Mouse (Mus musculus) liver, embryonic 11.5 days (tissue): ENCODE measurements around the gene Veph1. TPM values are rescaled to one million over a fixed set of nuclear protein-coding genes. Genes with fewer than 3 reads are reported as not detected.

Source experiments
- ATAC-seq: fragments of 200-750 bp; cut with Nextera tagmentation; replicated peaks from 2 replicates; pipeline ENCODE4 v1.8.0; 2017; ENCODE audit warnings: moderate number of reproducible peaks, mild to moderate bottlenecking, moderate TSS enrichment, moderate library complexity; ENCODE audit not compliant: low FRiP score
- DNase-seq: peaks from one replicate; pipeline ENCODE4 v3.0.0-alpha.2; 2017; ENCODE audit warnings: low spot score
- H3K27ac ChIP-seq: fragments of 300-500 bp; sonication (generic); 2 replicates; pipeline ENCODE4 v1.5.1; 2014; ENCODE audit warnings: mild to moderate bottlenecking, low read depth, low read length, control low read depth
- H3K27me3 ChIP-seq: fragments of 300-500 bp; sonication (generic); replicated peaks from 2 replicates; pipeline ENCODE4 v1.6.1; 2014; ENCODE audit warnings: low read length, mixed read lengths; ENCODE audit not compliant: control insufficient read depth, insufficient read depth
- H3K36me3 ChIP-seq: fragments of 300-500 bp; sonication (generic); 2 replicates; pipeline ENCODE4 v1.6.1; 2014; ENCODE audit warnings: mild to moderate bottlenecking, low read length, moderate library complexity, mixed read lengths; ENCODE audit not compliant: control insufficient read depth, insufficient read depth
- H3K4me1 ChIP-seq: fragments of 300-500 bp; sonication (generic); replicated peaks from 2 replicates; pipeline ENCODE4 v1.6.1; 2014; ENCODE audit warnings: low read length, mixed read lengths; ENCODE audit not compliant: control insufficient read depth, insufficient read depth
- H3K4me2 ChIP-seq: fragments of 300-500 bp; sonication (generic); 2 replicates; pipeline ENCODE4 v1.6.1; 2014; ENCODE audit warnings: mild to moderate bottlenecking, control low read depth, moderate library complexity
- H3K4me3 ChIP-seq: fragments of 300-500 bp; sonication (generic); 2 replicates; pipeline ENCODE4 v1.5.1; 2014; ENCODE audit warnings: low read depth, low read length, control low read depth
- H3K9ac ChIP-seq: fragments of 300-500 bp; sonication (generic); 2 replicates; pipeline ENCODE4 v1.6.1; 2014; ENCODE audit warnings: low read depth, low read length, control low read depth
- H3K9me3 ChIP-seq: fragments of 300-500 bp; sonication (generic); 2 replicates; pipeline ENCODE4 v1.6.1; 2016; ENCODE audit warnings: low read length, inconsistent platforms, mixed read lengths; ENCODE audit not compliant: control insufficient read depth
- WGBS: fragments of 180-500 bp; shearing (Covaris S2); extraction: QIAGEN DNeasy Blood & Tissue Kit; methylation state at CpG from one replicate; pipeline ENCODE4 v1.1.7; 2014; 5-methylcytosine and 5-hydroxymethylcytosine counted together
- polyA plus RNA-seq: library from polyadenylated mRNA; unstranded; fragments of >200 nt; fragmentation: Nextera tagmentation; extraction: Ambion mirVana; gene quantifications from 2 replicates; pipeline ENCODE4 v1.2.1, GENCODE M21; 2014

Veph1 gene
- 0.04 and 0.14 TPM in 2 replicates for polyA plus RNA-seq

GRCm38 (mm10) chr3:66296545-66296944 is at the start of gene Veph1:
TSS of gene Veph1 (minus strand) at chr3:66296837.
- DNase-seq (no peak), ATAC-seq (no peak)
- Histone ChIP-seq H3K27me3 (no peaks in the 10 kb centered on the region), H3K4me2 (no peak within 1 kb of the TSS), H3K4me1 (no peaks in the 10 kb centered on the region), H3K27ac (no peak within 1 kb of the TSS), H3K9me3 (no peaks in the 10 kb centered on the region), H3K36me3 (no peaks in the 10 kb centered on the region), H3K4me3 (no peak within 1 kb of the TSS), H3K9ac (no peak within 1 kb of the TSS)
- 45% methylated on average over 11 of the region's 11 CpGs for WGBS

DNA sequence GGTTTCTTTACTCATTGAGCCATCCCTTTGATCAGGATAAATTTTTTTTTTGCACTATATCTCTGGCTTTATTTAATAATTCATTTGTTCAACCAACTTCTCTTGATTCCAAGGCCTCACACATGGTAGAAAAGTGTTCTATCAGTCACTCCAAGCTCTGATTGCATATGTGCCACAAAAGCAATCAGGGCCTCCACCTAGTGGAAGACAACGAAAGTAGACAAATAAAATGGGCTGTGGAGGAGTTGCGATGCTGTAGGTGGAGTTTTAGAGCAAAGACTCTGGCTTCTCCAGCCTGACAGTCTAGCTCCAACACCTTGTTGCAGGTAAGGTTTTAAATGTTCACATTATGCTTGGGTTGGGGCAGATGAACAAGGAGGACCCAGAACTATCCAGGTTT is 44.1 kb upstream of the Veph1 start:
- no peak for ATAC-seq
- H3K4me3 ChIP-seq = no peak overlapping the region
- H3K36me3 ChIP-seq = no peaks in the 10 kb centered on the region
- no peaks in the 10 kb centered on the region for H3K9me3 ChIP-seq
- H3K4me1 ChIP-seq = no peaks in the 10 kb centered on the region
- H3K9ac ChIP-seq = no peak overlapping the region
- no peaks in the 10 kb centered on the region for H3K27me3 ChIP-seq
- H3K4me2 ChIP-seq = no peak overlapping the region
- no peak for DNase-seq
- H3K27ac ChIP-seq = no peak overlapping the region
- WGBS = 73% methylated on average over 2 of the region's 2 CpGs

DNA sequence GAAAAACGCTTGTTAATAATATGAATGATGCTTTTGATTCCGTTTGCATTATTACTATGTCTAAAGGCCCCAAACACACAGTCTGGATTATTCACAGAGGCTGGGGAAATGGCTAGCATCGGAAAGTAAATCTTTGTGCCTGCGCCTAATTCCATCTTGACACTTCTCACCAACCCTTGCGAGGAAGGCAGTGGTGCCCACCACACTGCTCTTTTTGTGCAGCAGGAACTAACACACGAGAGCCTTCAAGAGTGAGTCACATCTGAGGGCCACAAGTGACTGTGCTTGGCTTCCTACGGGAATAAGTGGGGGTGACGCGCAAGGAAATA is 35.7 kb upstream of the Veph1 start:
- ATAC-seq = no peak
- H3K9ac ChIP-seq = no peak overlapping the region
- WGBS = 83% methylated on average over 9 of the region's 9 CpGs
- no peak overlapping the region for H3K4me2 ChIP-seq
- H3K4me1 ChIP-seq = no peaks in the 10 kb centered on the region
- H3K36me3 ChIP-seq = no peaks in the 10 kb centered on the region
- no peak overlapping the region for H3K27ac ChIP-seq
- no peak for DNase-seq
- H3K9me3 ChIP-seq = no peaks in the 10 kb centered on the region
- H3K4me3 ChIP-seq = no peak overlapping the region
- H3K27me3 ChIP-seq = no peaks in the 10 kb centered on the region

DNA sequence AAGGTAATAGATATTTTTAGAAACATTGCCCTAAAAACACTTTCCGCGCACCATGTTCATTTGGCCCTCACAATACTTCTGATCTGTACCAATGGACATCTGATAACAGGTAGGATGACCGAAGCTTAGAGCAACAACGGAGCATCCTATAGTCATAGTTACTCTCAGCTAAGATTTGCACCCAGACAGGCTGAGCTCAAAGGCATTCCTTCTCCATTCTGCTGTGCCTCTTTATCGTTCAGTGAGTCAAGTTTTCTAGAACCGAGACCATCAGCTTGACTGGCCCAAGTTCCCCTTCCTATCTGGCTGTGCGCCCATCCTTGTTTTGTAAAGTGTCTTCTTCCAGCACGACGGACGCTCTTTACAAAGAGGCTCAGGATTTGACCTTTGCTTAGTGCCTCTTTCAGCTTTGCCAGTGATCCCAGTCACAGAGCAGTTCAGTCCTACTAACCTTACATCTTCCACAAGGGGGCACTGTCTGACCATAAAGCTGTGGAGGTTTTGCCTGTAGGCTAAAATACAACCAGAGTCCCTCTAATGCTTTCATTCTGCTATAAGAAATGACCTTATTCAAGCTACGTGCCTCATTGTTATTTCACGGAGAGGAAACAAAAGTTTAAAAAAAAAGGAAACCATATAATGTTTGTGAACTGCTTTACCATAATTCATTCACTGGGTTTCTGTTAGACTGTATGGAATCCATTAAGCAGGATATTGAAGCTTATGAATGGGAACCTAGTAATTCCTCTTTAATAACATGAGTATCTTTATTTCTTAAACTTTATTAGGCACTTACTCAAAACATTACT is 35.2 kb upstream of the Veph1 start:
- no peak overlapping the region for H3K27ac ChIP-seq
- H3K4me3 ChIP-seq = no peak overlapping the region
- H3K4me1 ChIP-seq = no peaks in the 10 kb centered on the region
- no peaks in the 10 kb centered on the region for H3K27me3 ChIP-seq
- no peak overlapping the region for H3K9ac ChIP-seq
- no peak for ATAC-seq
- no peak for DNase-seq
- no peaks in the 10 kb centered on the region for H3K36me3 ChIP-seq
- no peaks in the 10 kb centered on the region for H3K9me3 ChIP-seq
- WGBS = 53% methylated on average over 12 of the region's 12 CpGs
- no peak overlapping the region for H3K4me2 ChIP-seq

DNA sequence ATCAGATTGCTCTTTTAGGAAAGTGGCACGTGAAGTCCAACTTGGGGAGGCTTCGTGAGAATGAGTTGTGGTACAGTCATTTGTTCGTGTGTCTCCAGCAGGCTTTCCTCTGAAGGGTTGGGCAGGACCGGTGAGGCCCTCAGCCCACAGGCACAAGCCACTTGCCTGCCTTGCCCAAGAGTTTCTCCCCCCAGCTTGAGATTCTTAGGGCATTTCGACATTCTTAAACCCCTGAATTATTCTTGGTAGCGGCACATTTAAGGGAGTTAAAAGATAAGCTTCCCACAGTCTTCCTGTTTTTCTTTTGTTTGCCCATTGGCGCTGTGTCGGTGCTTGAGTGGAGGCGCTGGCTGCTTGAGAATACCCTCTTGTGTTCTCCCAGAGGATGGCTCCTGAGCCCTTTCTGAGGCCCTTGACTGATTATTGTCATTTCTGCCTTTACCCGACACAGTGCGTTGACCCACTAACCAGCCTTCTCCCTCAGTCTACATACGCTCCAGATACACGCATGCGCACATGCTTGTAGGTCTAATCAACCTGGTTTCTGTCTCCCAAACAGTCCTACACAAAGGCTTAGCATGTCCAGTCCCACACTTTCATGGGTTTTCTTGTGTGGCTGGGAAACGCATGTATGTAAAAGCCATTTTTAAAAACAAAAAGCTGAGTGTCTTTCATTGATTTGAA is 34.4 kb upstream of the Veph1 start:
- H3K9ac ChIP-seq = no peak overlapping the region
- H3K4me1 ChIP-seq = no peaks in the 10 kb centered on the region
- no peaks in the 10 kb centered on the region for H3K36me3 ChIP-seq
- ATAC-seq (no peak), DNase-seq (no peak)
- no peaks in the 10 kb centered on the region for H3K9me3 ChIP-seq
- no peaks in the 10 kb centered on the region for H3K27me3 ChIP-seq
- no peak overlapping the region for H3K4me3 ChIP-seq
- no peak overlapping the region for H3K4me2 ChIP-seq
- 64% methylated on average over 15 of the region's 15 CpGs for WGBS
- H3K27ac ChIP-seq = no peak overlapping the region

DNA sequence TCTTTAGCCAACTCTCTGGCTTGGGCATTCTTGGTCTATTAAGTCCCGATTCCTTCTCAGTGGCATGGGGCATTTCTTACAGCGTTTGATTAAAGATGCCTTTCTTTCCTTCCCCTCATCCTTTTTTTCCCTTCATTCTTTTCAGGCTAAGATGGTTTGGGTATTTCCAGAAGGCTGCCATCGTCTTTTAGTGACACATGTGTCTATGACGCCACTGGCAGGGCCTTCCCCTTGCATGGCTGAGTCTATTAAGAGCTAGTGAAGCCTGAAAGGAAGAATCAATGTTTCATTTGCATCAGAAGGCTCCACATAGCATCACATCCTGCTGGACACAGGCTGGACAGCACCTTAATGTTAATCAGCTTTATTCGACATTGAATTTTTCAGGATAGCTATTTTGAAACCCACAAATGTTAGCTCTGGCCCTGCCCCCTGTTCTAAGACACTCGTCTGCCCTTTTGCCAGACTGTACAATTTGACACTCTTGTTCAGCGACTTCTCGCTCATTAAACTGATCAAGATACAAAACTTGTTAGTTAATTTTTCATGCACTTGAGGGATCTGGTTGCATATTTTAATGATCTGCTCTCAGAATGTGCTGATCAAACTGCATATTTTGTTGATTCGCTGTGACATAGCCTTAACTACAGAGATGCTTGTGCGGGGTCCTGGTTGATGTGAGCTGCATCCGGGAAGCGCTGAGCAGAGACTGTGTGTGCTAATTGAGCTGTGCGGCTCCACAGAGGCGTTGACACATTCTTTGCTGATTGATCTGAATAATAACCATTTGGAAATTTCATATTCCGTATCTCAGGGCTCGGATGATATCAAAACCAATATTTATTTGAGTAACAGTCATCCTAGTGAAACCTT is 29.6 kb upstream of the Veph1 start:
- H3K27me3 ChIP-seq = no peaks in the 10 kb centered on the region
- no peak overlapping the region for H3K4me3 ChIP-seq
- H3K9me3 ChIP-seq = no peaks in the 10 kb centered on the region
- H3K36me3 ChIP-seq = no peaks in the 10 kb centered on the region
- H3K4me2 ChIP-seq = no peak overlapping the region
- DNase-seq (no peak), ATAC-seq (no peak)
- 87% methylated on average over 16 of the region's 16 CpGs for WGBS
- H3K4me1 ChIP-seq = no peaks in the 10 kb centered on the region
- H3K27ac ChIP-seq = no peak overlapping the region
- H3K9ac ChIP-seq = no peak overlapping the region

DNA sequence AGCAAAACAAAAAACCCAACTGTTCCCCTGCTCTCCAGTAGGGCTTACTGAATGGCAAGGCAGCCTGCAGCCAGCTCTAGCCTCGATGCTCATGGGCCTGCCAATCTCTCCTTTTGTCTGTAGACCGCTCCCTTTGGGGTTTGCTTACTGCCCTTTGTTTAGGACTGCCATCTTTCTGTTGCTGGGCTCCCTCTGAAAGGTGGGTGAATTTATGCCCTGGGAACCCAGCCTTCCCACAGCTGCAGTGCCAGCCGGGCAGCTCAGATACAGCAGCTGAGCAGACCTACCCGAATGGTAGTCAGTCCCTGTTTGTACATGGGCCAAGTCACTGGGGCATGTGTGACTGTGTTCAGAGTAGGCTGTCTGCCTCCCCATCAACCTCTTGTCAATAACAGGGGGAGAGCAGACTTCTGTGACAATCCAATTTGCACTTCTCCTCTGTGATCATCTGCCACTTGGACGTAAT is 28.9 kb upstream of the Veph1 start:
- Histone ChIP-seq H3K27ac (no peak overlapping the region), H3K27me3 (no peaks in the 10 kb centered on the region), H3K9ac (no peak overlapping the region), H3K4me2 (no peak overlapping the region), H3K4me1 (no peaks in the 10 kb centered on the region), H3K9me3 (no peaks in the 10 kb centered on the region), H3K4me3 (no peak overlapping the region), H3K36me3 (no peaks in the 10 kb centered on the region)
- 74% methylated on average over 5 of the region's 5 CpGs for WGBS
- no peak for ATAC-seq
- DNase-seq = no peak

DNA sequence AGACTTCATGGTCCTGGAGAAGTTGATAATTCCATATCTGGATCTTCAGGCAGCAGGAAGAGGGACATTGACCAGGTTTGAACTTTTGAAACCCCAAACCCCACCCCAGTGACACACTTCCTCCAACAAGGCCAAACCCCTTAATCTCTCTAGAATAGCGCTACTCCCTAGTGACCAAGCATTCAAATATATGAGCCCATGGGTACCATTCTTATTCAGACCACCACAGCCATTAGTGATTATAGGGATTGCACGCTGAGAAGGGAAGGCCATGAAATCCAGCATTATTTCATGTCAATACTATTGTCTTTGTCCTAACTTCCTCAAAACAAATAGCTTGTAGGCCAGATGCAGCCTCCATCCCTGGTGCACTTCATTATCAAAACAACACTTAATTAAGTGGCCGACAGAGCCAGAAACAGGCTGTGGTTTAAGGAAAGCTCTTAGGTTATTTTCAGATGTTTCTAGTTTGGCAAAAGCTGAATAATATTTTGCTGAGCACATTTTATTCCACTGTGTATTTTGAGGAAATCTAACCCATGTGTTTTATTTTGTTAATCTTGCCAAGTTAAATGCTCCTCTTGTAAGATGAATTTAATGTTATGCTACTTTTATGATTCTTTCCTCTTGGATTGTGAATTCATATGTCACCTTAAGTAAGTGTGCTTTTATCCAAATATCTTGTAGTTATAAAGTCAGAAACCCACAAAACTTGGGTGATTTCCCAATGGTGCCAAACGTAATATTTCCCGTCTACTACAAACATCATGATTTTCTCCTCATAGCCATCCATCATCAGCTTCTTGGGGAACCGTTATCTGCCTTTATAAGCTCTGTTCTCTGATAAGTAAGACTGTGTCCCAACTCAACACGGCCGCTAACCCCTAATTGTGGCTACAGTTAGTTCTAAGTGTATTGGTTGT is 18.4 kb upstream of the Veph1 start:
- WGBS = 84% methylated on average over 8 of the region's 8 CpGs
- H3K4me1 ChIP-seq = no peaks in the 10 kb centered on the region
- no peak overlapping the region for H3K4me3 ChIP-seq
- H3K9ac ChIP-seq = no peak overlapping the region
- no peaks in the 10 kb centered on the region for H3K36me3 ChIP-seq
- no peak overlapping the region for H3K27ac ChIP-seq
- H3K27me3 ChIP-seq = no peaks in the 10 kb centered on the region
- H3K4me2 ChIP-seq = no peak overlapping the region
- no peaks in the 10 kb centered on the region for H3K9me3 ChIP-seq
- DNase-seq = no peak
- ATAC-seq = no peak
